Mouse (Mus musculus) neural tube, embryonic 13.5 days (tissue): ENCODE measurements at regions not wholly inside any gene's neighbourhood (a gene's known extent, or its start where the extent isn't known, plus 50 kb on each side); places are given as distances from the start of the nearest gene placed in this dataset.

Experiments
- ATAC-seq: fragments of 200-750 bp; cut with Nextera tagmentation; 2 replicates; pipeline ENCODE4 v1.8.0; 2017; ENCODE audit warnings: low read depth, mild to moderate bottlenecking, moderate TSS enrichment, moderate library complexity
- H3K27ac ChIP-seq: fragments of 300-500 bp; sonication (generic); replicated peaks from 2 replicates; pipeline ENCODE4 v1.5.1; 2015; ENCODE audit warnings: moderate library complexity, mild to moderate bottlenecking, inconsistent platforms
- H3K27me3 ChIP-seq: fragments of 300-500 bp; sonication (generic); 2 replicates; pipeline ENCODE4 v1.6.1; 2015; ENCODE audit warnings: mild to moderate bottlenecking, inconsistent platforms
- H3K36me3 ChIP-seq: fragments of 300-500 bp; sonication (generic); 2 replicates; pipeline ENCODE4 v1.6.1; 2015; ENCODE audit warnings: mild to moderate bottlenecking, inconsistent platforms
- H3K4me1 ChIP-seq: fragments of 300-500 bp; sonication (generic); replicated peaks from 2 replicates; pipeline ENCODE4 v1.6.1; 2015; ENCODE audit warnings: inconsistent platforms
- H3K4me2 ChIP-seq: fragments of 300-500 bp; sonication (generic); 2 replicates; pipeline ENCODE4 v1.6.1; 2015; ENCODE audit warnings: inconsistent platforms, mild to moderate bottlenecking, moderate library complexity
- H3K4me3 ChIP-seq: fragments of 300-500 bp; sonication (generic); 2 replicates; pipeline ENCODE4 v1.5.1; 2015; ENCODE audit warnings: mild to moderate bottlenecking, inconsistent platforms
- H3K9ac ChIP-seq: fragments of 300-500 bp; sonication (generic); 2 replicates; pipeline ENCODE4 v1.6.1; 2015; ENCODE audit warnings: moderate library complexity, mild to moderate bottlenecking, inconsistent platforms
- H3K9me3 ChIP-seq: fragments of 300-500 bp; sonication (generic); 2 replicates; pipeline ENCODE4 v1.6.1; 2016; ENCODE audit warnings: inconsistent platforms
- WGBS: fragments of 180-500 bp; shearing (Covaris S2); methylation state at CpG from one replicate; pipeline ENCODE4 v1.1.7; 2015; 5-methylcytosine and 5-hydroxymethylcytosine counted together

GRCm38 (mm10) chr3:45198994-45199589 lies 179.1 kb upstream of the Pcdh10 start:
- WGBS = 85% methylated on average over 1 of the region's 1 CpGs
- no peak overlapping the region for H3K27ac ChIP-seq
- H3K4me1 ChIP-seq = no peaks in the 10 kb centered on the region
- H3K4me2 ChIP-seq = no peak overlapping the region
- no peak overlapping the region for H3K9ac ChIP-seq
- no peak for ATAC-seq
- no peaks in the 10 kb centered on the region for H3K9me3 ChIP-seq
- H3K4me3 ChIP-seq = no peak overlapping the region
- H3K36me3 ChIP-seq = no peaks in the 10 kb centered on the region
- no peaks in the 10 kb centered on the region for H3K27me3 ChIP-seq

GRCm38 (mm10) chr3:45204392-45205043 lies 173.7 kb upstream of the Pcdh10 start:
- Histone ChIP-seq H3K4me3 (no peak overlapping the region), H3K4me1 (no peaks in the 10 kb centered on the region), H3K9me3 (no peaks in the 10 kb centered on the region), H3K9ac (no peak overlapping the region), H3K27me3 (no peaks in the 10 kb centered on the region), H3K4me2 (no peak overlapping the region), H3K27ac (no peak overlapping the region), H3K36me3 (no peaks in the 10 kb centered on the region)
- ATAC-seq = no peak
- 76% methylated on average over 2 of the region's 2 CpGs for WGBS

DNA sequence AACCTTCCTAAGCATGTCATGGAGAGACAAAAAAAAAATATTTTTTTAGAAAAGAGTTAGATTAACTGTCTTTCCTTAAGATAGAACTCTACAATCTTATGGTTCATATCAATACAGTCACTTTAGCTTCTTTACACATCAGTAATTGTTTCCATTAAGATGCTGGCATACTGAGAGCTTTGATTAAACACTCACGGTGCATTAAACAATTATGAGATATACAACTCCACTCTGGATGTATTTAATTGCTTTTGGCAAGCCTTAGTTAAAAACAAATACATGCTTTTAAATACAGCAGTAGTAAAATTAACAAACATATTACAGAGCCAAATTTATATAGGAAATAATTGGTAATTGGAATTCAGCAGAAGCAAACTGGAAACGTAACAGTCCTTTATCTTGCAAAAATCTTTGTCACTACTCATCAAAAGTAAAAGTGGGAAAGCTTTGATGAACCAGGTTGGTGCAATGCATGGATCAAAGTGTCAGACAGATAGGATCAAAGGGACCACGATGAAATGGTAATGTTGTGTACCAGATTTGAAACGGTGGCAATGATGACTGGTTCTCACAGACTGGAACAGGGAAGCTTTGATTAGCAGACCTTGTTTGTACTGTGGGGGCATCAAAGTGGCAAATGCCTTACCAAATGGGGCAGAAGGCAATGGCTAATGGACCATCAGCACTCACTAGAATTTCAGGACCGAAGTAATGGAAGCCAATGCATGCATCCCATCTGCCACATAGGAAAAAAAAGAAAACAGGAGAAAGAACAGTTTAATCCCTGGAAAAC lies 146.4 kb upstream of the Pcdh10 start:
- H3K36me3 ChIP-seq = no peaks in the 10 kb centered on the region
- H3K27ac ChIP-seq = no peak overlapping the region
- H3K9ac ChIP-seq = no peak overlapping the region
- ATAC-seq = no peak
- no peak overlapping the region for H3K4me2 ChIP-seq
- H3K9me3 ChIP-seq = no peaks in the 10 kb centered on the region
- 46% methylated on average over 5 of the region's 5 CpGs for WGBS
- H3K27me3 ChIP-seq = no peaks in the 10 kb centered on the region
- H3K4me1 ChIP-seq = no peaks in the 10 kb centered on the region
- H3K4me3 ChIP-seq = no peak overlapping the region

DNA sequence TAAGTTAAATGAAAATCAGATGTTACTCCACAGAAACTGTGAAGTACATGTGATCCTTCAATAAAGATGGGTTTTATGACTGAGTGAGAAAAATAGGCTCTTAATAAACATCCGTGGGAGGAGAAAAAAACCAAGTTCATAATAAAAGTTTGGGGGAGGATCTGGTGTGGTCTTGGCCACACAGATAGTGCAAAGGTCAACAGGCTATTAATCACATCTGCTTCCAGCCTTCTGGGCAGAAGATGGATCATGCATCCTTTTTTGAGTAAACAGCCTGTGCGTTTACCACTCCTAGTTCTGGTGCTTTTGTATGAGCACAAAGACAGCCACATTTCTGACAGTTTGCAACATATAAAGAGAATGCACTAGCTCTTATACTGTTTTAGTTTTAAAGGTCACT lies 139.7 kb upstream of the Pcdh10 start:
- WGBS = 45% methylated on average over 2 of the region's 2 CpGs
- no peak for ATAC-seq
- Histone ChIP-seq H3K4me2 (no peak overlapping the region), H3K9ac (no peak overlapping the region), H3K27ac (no peak overlapping the region), H3K36me3 (no peaks in the 10 kb centered on the region), H3K9me3 (no peaks in the 10 kb centered on the region), H3K4me3 (no peak overlapping the region), H3K4me1 (no peaks in the 10 kb centered on the region), H3K27me3 (no peaks in the 10 kb centered on the region)

DNA sequence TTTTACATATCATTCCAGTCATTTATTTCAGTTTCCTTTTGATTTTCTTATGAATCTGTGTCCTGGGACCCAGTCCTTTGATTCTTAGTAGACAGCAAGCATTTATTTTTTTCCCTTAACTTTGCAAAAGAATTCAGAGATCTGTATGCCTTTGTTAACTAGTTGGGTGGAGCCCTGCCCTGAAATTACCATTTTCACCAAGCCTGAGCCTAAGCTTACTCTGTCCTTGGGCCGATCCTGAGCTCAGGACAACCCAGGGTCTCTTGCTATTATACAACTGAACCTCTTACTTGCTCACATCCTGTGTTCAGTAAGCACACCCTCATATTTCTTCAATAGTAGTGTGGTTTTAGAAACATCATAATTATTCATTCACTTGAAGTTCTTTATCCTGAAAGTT lies 132.7 kb upstream of the Pcdh10 start:
- H3K4me2 ChIP-seq = no peak overlapping the region
- H3K9ac ChIP-seq = no peak overlapping the region
- no peak for ATAC-seq
- 92% methylated on average over 1 of the region's 1 CpGs for WGBS
- H3K27me3 ChIP-seq = no peaks in the 10 kb centered on the region
- H3K36me3 ChIP-seq = no peaks in the 10 kb centered on the region
- H3K27ac ChIP-seq = no peak overlapping the region
- no peak overlapping the region for H3K4me3 ChIP-seq
- no peaks in the 10 kb centered on the region for H3K4me1 ChIP-seq
- H3K9me3 ChIP-seq = no peaks in the 10 kb centered on the region

- Histone ChIP-seq H3K27ac (no peak overlapping the region), H3K36me3 (no peaks in the 10 kb centered on the region), H3K27me3 (no peaks in the 10 kb centered on the region), H3K4me1 (no peaks in the 10 kb centered on the region), H3K9me3 (no peaks in the 10 kb centered on the region), H3K9ac (no peak overlapping the region), H3K4me2 (no peak overlapping the region), H3K4me3 (no peak overlapping the region)
- ATAC-seq = no peak
- whole genome bisulfite sequencing = 84% methylated on average over 1 of the region's 1 CpGs
These were observed 131.6 kb upstream of the Pcdh10 start for GRCm38 (mm10) chr3:45246601-45247000.

- Histone ChIP-seq H3K4me2 (no peak overlapping the region), H3K9ac (no peak overlapping the region), H3K36me3 (no peaks in the 10 kb centered on the region), H3K27me3 (no peaks in the 10 kb centered on the region), H3K4me1 (no peaks in the 10 kb centered on the region), H3K9me3 (no peaks in the 10 kb centered on the region), H3K4me3 (no peak overlapping the region), H3K27ac (no peak overlapping the region)
- ATAC-seq = no peak
- 85% methylated on average over 6 of the region's 6 CpGs for WGBS
These were observed 101.4 kb upstream of the Pcdh10 start for GRCm38 (mm10) chr3:45276783-45277182.

- Histone ChIP-seq H3K9ac (no peak overlapping the region), H3K4me1 (peaks cover 4% of the 10 kb centered on the region; the same call in 1 of the 2 replicates), H3K27me3 (no peaks in the 10 kb centered on the region), H3K4me3 (no peak overlapping the region), H3K9me3 (no peaks in the 10 kb centered on the region), H3K4me2 (no peak overlapping the region), H3K27ac (no peak overlapping the region), H3K36me3 (no peaks in the 10 kb centered on the region)
- peak; percentile 32; the same call in 1 of the 2 replicates for ATAC-seq
- WGBS = 48% methylated on average over 12 of the region's 12 CpGs
These were observed 80.8 kb upstream of the Pcdh10 start for GRCm38 (mm10) chr3:45297242-45297853.

DNA sequence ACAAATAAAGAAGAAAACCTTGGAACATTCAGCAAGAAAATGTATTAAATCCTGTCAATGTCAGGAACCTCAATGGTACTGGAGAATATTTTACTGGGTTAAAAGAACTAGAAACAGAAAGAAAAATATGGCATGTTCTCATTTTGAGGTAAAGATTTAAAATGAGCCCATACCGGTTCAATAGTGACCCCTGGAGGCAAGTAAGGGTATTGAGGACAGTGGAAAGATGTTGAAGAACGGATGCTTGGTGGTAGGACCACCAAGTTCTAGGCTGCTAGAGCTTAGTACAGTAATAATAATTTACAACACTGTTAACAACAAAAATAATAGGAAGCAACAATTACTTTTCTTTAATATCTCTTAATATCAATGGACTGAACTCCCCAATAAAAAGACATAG lies 58.9 kb upstream of the Pcdh10 start:
- H3K36me3 ChIP-seq = no peaks in the 10 kb centered on the region
- WGBS = 39% methylated on average over 2 of the region's 2 CpGs
- H3K27ac ChIP-seq = no peak overlapping the region
- no peaks in the 10 kb centered on the region for H3K4me1 ChIP-seq
- H3K4me2 ChIP-seq = no peak overlapping the region
- ATAC-seq = no peak
- no peak overlapping the region for H3K4me3 ChIP-seq
- no peaks in the 10 kb centered on the region for H3K9me3 ChIP-seq
- no peak overlapping the region for H3K9ac ChIP-seq
- H3K27me3 ChIP-seq = no peaks in the 10 kb centered on the region
